Mouse (Mus musculus) heart, embryonic 15.5 days (tissue): Measurements from ENCODE around the gene Pdzph1. TPM values are rescaled to one million over a fixed set of nuclear protein-coding genes. Genes with fewer than 3 reads are reported as not detected.

Experiments
- ATAC-seq: fragments of 200-750 bp; cut with Nextera tagmentation; replicated peaks from 2 replicates; pipeline ENCODE4 v1.8.0; 2017; ENCODE audit warnings: low read depth, moderate TSS enrichment; ENCODE audit not compliant: insufficient number of reproducible peaks, insufficient read depth, low FRiP score
- H3K27ac ChIP-seq: fragments of 300-500 bp; sonication (generic); 2 replicates; pipeline ENCODE4 v1.5.1; 2015; ENCODE audit warnings: mild to moderate bottlenecking, inconsistent platforms
- H3K27me3 ChIP-seq: fragments of 300-500 bp; sonication (generic); 2 replicates; pipeline ENCODE4 v1.6.1; 2015; ENCODE audit warnings: inconsistent platforms
- H3K36me3 ChIP-seq: fragments of 300-500 bp; sonication (generic); 2 replicates; pipeline ENCODE4 v1.6.1; 2015; ENCODE audit warnings: mild to moderate bottlenecking, inconsistent platforms
- H3K4me1 ChIP-seq: fragments of 300-500 bp; sonication (generic); replicated peaks from 2 replicates; pipeline ENCODE4 v1.6.1; 2015; ENCODE audit warnings: inconsistent platforms
- H3K4me2 ChIP-seq: fragments of 300-500 bp; sonication (generic); 2 replicates; pipeline ENCODE4 v1.6.1; 2015; ENCODE audit warnings: inconsistent platforms, mild to moderate bottlenecking, moderate library complexity
- H3K4me3 ChIP-seq: fragments of 300-500 bp; sonication (generic); 2 replicates; pipeline ENCODE4 v1.5.1; 2015; ENCODE audit warnings: mild to moderate bottlenecking, inconsistent platforms
- H3K9ac ChIP-seq: fragments of 300-500 bp; sonication (generic); 2 replicates; pipeline ENCODE4 v1.6.1; 2015; ENCODE audit warnings: mild to moderate bottlenecking, inconsistent platforms
- H3K9me3 ChIP-seq: fragments of 300-500 bp; sonication (generic); replicated peaks from 2 replicates; pipeline ENCODE4 v1.6.1; 2016; ENCODE audit warnings: inconsistent platforms
- WGBS: fragments of 180-500 bp; shearing (Covaris S2); methylation state at CpG from one replicate; pipeline ENCODE4 v1.1.7; 2015; ENCODE audit warnings: mixed read lengths; 5-methylcytosine and 5-hydroxymethylcytosine counted together
- polyA plus RNA-seq: library from polyadenylated mRNA; unstranded; fragments of >200 nt; fragmentation: Nextera tagmentation; extraction: Ambion mirVana; gene quantifications from 2 replicates; pipeline ENCODE4 v1.2.1, GENCODE M21; 2015

Pdzph1 gene
- polyA plus RNA-seq, 1 experiment from 2014 or later, result not detected

DNA sequence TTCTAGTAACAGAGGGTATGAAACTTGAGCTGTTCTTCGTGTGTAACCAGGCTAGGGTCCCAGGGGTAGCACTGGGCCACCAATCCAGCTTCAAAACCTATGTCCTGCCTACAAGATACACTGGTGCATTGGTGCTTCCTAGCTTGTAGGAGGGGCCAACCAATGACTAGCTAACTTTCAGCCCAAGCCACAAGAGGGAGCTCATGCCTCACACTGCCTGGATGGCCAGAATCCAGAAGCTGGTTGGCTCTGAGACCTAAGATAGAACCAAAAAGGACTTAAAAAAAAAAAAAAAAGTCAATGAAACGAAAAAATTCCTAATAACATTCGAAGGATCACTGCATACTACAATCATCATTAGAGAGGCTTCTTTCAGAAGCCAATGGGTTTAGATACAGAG lies 31.3 kb downstream of the Pdzph1 start:
- ATAC-seq, result no peak
- Histone ChIP-seq H3K27ac (no peak overlapping the region), H3K4me2 (no peak overlapping the region), H3K27me3 (no peaks in the 10 kb centered on the region), H3K9me3 (no peaks in the 10 kb centered on the region), H3K36me3 (no peaks in the 10 kb centered on the region), H3K4me1 (no peaks in the 10 kb centered on the region), H3K9ac (no peak overlapping the region), H3K4me3 (no peak overlapping the region)
- WGBS, result 19% methylated on average over 3 of the region's 3 CpGs

DNA sequence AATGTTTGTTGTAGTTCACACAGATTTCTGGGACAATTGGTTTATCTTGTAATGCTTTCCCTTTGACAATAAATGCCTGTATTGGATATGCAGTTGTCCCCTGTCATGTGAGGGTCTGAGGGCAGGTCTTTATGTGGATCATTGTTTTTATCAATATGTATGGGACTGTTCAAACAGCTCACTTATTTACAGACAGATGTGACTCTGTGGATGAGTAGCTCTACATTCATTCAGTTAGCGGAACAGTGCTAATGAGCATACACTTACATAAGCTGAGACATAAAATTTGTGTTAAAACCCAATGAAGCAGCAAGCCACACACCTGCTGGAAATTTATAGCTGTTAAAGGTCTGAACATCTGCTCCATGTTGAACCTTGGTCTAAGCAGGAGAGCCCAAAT lies 34.1 kb downstream of the Pdzph1 start:
- H3K4me3 ChIP-seq, result no peak overlapping the region
- no peaks in the 10 kb centered on the region for H3K36me3 ChIP-seq
- no peak overlapping the region for H3K27ac ChIP-seq
- no peak overlapping the region for H3K9ac ChIP-seq
- H3K4me1 ChIP-seq, result no peaks in the 10 kb centered on the region
- whole genome bisulfite sequencing, result 80% methylated on average over 1 of the region's 1 CpGs
- ATAC-seq, result no peak
- H3K4me2 ChIP-seq, result no peak overlapping the region
- no peaks in the 10 kb centered on the region for H3K27me3 ChIP-seq
- H3K9me3 ChIP-seq, result no peaks in the 10 kb centered on the region

DNA sequence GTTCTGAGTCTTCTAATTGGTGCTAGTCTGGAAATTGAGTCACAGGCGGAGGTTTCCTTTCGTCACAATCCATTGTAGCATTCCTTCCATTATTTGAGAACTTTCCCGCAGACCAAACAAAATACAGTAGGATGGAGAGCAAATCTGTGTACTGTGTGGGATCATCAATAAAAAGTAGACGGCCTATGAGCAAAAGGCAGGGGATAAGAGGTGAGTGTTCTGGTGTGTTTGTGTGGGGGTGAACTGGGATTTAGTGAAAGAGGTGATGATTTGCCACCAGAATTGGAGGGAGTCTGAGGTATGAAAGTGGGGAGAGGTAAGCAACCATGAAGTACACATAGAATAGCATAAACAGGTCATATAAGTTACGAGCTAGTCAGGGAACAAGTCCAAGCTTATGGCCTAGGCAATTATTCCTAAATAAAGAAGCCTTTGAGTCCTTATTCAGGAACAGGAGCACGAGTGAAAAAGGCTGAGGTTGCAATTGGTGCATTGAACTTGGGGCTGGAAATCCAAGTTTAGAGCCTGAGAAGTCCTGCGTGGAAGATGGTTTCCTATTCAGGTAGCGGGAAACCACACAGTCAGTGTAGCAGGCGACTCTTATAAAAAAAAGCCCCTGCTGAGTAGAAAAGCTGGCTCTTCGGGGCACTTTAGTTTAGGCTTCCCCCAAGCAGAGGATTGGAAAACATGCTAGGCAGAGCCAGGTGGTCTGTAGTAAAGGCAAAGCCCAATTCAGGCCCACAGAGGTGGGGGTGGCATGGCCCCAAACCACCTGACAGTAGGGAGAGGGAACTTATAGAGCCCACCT lies 48.0 kb downstream of the Pdzph1 start:
- no peaks in the 10 kb centered on the region for H3K4me1 ChIP-seq
- no peak for ATAC-seq
- H3K36me3 ChIP-seq, result no peaks in the 10 kb centered on the region
- H3K27ac ChIP-seq, result no peak overlapping the region
- no peaks in the 10 kb centered on the region for H3K27me3 ChIP-seq
- H3K9ac ChIP-seq, result no peak overlapping the region
- H3K4me3 ChIP-seq, result no peak overlapping the region
- no peak overlapping the region for H3K4me2 ChIP-seq
- 75% methylated on average over 10 of the region's 10 CpGs for WGBS
- no peaks in the 10 kb centered on the region for H3K9me3 ChIP-seq

DNA sequence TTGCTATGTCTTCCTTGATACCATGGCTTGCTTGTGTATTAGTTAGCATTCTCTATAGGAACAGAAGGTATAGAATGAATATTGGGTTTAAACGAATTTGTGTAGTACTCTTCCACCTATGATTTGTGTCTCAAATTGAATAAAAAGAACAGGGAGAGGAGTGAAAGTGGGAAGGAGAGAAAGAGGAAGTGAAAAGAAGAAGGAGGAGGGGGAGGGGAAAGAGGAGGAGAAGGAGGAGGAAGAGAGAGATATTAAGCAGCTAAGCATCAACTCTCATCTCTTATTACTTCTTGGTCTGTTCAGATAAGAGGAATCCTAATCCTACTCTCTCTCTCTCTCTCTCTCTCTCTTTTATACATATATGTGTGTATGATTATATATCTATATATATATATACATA lies 52.6 kb downstream of the Pdzph1 start:
- H3K4me1 ChIP-seq, result no peaks in the 10 kb centered on the region
- no peak overlapping the region for H3K9ac ChIP-seq
- 78% methylated on average over 1 of the region's 1 CpGs for WGBS
- no peaks in the 10 kb centered on the region for H3K27me3 ChIP-seq
- H3K9me3 ChIP-seq, result no peaks in the 10 kb centered on the region
- H3K4me2 ChIP-seq, result no peak overlapping the region
- no peak for ATAC-seq
- H3K4me3 ChIP-seq, result no peak overlapping the region
- no peak overlapping the region for H3K27ac ChIP-seq
- H3K36me3 ChIP-seq, result no peaks in the 10 kb centered on the region

DNA sequence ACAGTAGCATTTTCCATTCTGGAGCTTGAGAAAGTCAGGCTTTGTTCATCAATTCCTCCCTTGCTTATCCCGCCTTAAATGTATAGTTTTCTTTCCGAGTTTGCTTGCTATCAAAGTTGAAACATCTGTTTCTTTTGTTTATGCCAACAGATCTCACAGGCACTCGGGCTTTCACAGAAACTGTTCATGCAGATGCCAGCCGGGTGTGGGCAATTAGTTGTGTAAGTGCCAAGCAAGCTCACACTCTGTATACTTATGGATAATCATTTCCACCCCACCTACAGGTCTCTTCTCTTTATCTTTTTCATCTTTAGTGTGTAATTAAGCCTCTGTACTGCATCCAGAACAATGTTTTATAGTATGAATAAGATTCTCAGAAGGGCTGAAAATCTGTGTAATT lies 53.6 kb downstream of the Pdzph1 start:
- no peak overlapping the region for H3K9ac ChIP-seq
- no peak overlapping the region for H3K4me2 ChIP-seq
- H3K36me3 ChIP-seq, result no peaks in the 10 kb centered on the region
- H3K4me1 ChIP-seq, result no peaks in the 10 kb centered on the region
- no peaks in the 10 kb centered on the region for H3K9me3 ChIP-seq
- H3K27me3 ChIP-seq, result no peaks in the 10 kb centered on the region
- H3K4me3 ChIP-seq, result no peak overlapping the region
- ATAC-seq, result no peak
- no peak overlapping the region for H3K27ac ChIP-seq
- WGBS, result 50% methylated on average over 4 of the region's 4 CpGs

DNA sequence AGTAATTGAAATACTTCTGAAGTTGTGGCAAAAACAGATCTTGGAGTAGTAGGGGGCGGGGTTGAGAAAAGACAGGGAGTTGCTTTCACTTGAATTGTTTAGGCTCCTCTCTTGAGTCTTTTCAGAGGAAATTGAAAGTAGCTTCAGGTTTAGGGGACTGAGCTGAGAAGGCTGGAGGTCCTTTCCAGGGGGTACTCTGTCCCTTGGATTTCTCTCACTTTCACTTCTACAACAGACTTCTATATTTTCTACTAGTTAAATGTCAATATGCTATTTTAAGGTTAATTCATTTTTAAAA lies 58.2 kb downstream of the Pdzph1 start:
- Histone ChIP-seq H3K9ac (no peak overlapping the region), H3K4me3 (no peak overlapping the region), H3K27me3 (no peaks in the 10 kb centered on the region), H3K36me3 (no peaks in the 10 kb centered on the region), H3K27ac (no peak overlapping the region), H3K9me3 (no peaks in the 10 kb centered on the region), H3K4me2 (no peak overlapping the region), H3K4me1 (no peaks in the 10 kb centered on the region)
- ATAC-seq, result no peak
- 45% methylated on average over 1 of the region's 1 CpGs for WGBS

DNA sequence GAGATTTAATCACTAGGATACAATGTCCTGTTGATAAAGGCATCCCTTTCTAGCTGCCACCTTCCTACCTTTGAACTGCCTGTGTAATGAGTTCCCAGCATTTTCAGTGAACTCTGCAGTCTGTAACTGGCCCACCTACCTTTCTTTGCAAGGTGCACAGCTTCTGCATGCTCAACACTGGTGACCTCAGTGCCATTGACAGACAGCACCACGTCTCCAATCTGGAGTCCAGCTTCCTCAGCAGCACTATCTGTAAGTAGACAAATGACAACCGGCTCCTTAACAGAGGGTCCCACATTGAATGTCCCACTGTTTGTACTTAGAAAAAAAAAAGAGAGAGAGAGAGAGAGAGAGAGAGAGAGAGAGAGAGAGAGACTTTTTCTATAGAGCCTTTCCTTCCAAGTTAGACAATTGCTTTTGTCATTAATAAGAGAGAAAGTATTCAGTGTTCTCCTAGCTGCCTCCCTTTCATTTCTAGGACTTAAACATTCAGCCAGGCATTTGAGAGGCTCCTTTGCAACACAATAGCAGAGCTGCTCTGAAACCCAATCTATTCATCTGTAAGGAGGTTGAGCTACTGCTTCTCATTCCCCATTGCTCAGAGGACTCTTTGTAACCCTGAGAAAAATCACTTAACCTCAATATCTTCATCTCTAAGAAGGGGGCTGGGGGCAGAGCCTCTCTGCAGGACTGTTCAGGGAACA lies 58.7 kb downstream of the Pdzph1 start:
- no peak overlapping the region for H3K9ac ChIP-seq
- H3K36me3 ChIP-seq, result no peaks in the 10 kb centered on the region
- no peak overlapping the region for H3K4me3 ChIP-seq
- 16% methylated on average over 2 of the region's 2 CpGs for WGBS
- H3K9me3 ChIP-seq, result no peaks in the 10 kb centered on the region
- H3K4me1 ChIP-seq, result no peaks in the 10 kb centered on the region
- ATAC-seq, result no peak
- H3K27me3 ChIP-seq, result no peaks in the 10 kb centered on the region
- H3K4me2 ChIP-seq, result no peak overlapping the region
- no peak overlapping the region for H3K27ac ChIP-seq

DNA sequence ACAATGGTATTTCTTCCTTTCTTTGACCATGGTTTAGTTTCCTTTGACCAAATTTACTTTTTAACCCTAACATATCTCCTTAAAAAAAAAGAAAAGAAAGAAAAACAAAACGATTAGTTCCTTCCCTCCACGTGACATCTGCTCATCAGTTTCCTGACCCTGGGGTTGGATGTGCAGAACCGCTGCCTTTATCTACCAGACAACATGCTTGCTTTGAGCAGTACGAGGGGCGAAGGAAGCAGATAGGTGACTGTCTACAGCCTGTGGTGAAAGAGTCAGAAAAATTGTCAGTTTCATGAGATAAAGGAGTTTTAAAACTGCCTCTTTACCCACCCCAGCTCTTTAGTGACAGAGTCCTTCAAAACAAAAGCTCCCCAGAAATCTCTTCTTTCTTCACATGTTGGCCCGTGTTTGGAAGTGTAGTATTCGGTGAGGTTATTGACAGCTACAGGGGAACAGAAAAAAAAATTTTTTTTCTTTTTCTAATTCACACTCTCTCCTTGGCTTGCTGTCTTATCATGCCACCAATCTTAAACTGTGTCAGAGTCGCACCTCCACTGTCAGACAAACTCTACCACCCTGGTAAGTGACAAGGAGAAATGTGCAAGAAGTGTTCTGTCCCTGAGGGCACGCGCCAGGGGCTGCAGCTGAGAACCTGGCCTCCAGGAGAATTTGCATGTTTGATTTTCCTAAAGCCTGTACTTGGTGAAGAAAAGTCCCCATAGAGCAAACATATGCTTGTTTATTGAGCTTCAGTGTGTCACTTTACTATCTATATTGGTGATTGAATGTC lies 66.2 kb downstream of the Pdzph1 start:
- Histone ChIP-seq H3K9ac (no peak overlapping the region), H3K4me3 (no peak overlapping the region), H3K36me3 (no peaks in the 10 kb centered on the region), H3K4me2 (no peak overlapping the region), H3K27ac (no peak overlapping the region), H3K27me3 (no peaks in the 10 kb centered on the region), H3K4me1 (no peaks in the 10 kb centered on the region), H3K9me3 (no peaks in the 10 kb centered on the region)
- 47% methylated on average over 10 of the region's 10 CpGs for WGBS
- no peak for ATAC-seq

DNA sequence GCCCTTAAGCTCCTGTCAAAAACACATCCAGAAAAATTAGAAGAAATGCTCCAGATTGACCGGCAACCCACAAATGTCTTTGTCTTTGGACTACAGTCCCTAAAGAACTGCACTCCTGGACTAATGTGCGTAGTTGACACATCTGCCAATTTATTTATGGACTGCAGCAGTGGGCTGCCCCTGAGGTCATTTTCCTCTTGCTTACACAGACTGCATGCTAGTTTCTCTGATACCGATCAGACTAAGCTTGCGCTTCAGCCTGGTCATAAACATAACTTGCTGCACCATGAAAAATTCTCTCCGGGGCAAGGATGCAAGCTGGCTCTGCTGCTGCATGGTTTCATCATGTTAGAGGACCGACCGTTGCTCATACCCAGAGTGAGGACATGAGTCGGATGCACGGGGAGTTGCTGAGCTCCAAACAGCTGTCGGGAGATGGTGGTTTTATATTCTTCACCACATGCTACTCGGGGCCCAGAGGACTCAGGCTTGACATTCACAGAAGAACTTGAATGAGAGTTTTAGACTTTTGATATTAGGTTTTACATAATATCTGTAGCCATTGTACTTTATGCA lies 67.2 kb downstream of the Pdzph1 start:
- H3K4me2 ChIP-seq, result no peak overlapping the region
- no peak overlapping the region for H3K27ac ChIP-seq
- no peak overlapping the region for H3K4me3 ChIP-seq
- H3K27me3 ChIP-seq, result no peaks in the 10 kb centered on the region
- H3K9ac ChIP-seq, result no peak overlapping the region
- no peaks in the 10 kb centered on the region for H3K4me1 ChIP-seq
- ATAC-seq, result no peak
- no peaks in the 10 kb centered on the region for H3K36me3 ChIP-seq
- 63% methylated on average over 11 of the region's 11 CpGs for WGBS
- no peaks in the 10 kb centered on the region for H3K9me3 ChIP-seq

DNA sequence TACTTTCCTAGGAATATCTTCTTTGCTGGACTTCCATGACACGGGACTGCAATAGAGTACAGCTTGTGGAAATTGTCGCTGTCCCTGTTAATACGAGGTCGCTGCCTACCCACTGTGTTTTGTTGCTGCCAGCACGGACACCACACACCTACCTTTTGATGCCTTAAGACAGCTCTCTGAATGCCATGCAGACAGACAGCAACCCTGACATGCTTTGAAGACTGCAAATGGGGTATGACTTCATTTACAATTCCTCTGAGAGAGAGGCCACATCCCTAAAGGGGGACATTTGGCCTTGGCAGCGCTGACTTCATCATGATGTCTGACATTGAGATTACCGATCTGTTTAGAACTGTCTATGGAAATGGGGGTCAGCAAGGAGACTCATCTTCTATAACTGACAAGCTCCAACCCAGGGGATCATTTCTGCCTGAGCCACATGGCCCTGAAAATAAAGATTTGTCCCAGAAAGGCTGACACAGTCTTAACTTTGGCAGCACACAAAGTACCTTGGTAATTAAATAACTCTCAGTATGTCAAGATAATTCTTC lies 67.8 kb downstream of the Pdzph1 start:
- Histone ChIP-seq H3K9me3 (no peaks in the 10 kb centered on the region), H3K27ac (no peak overlapping the region), H3K4me3 (no peak overlapping the region), H3K4me2 (no peak overlapping the region), H3K36me3 (no peaks in the 10 kb centered on the region), H3K4me1 (no peaks in the 10 kb centered on the region), H3K27me3 (no peaks in the 10 kb centered on the region), H3K9ac (no peak overlapping the region)
- ATAC-seq, result no peak
- WGBS, result 73% methylated on average over 7 of the region's 7 CpGs

DNA sequence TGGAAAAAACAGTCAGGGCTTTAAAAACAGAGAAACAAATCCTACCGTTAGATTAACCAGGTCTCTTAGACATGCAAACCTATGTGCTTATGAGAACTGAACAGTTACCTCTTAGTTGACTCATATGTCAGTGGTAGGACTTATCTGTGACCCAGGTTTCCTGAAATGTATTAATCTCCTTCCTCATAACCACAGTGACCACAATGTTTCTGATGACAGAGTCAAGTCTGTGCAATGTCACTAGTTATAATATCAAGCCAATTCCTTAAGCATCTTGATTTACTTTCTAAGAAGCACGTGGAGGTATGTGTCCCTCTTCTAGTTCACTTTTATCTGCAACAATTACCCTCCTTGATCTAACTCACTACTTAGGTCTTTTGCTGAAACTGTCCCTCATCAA lies 68.4 kb downstream of the Pdzph1 start:
- H3K27ac ChIP-seq, result no peak overlapping the region
- no peak overlapping the region for H3K4me3 ChIP-seq
- no peaks in the 10 kb centered on the region for H3K36me3 ChIP-seq
- no peak overlapping the region for H3K9ac ChIP-seq
- H3K9me3 ChIP-seq, result no peaks in the 10 kb centered on the region
- 72% methylated on average over 2 of the region's 2 CpGs for WGBS
- H3K4me1 ChIP-seq, result no peaks in the 10 kb centered on the region
- ATAC-seq, result no peak
- H3K27me3 ChIP-seq, result no peaks in the 10 kb centered on the region
- H3K4me2 ChIP-seq, result no peak overlapping the region
